Mouse (Mus musculus): ENCODE measurements around the gene Eml4.

Eml4 gene

DNA sequence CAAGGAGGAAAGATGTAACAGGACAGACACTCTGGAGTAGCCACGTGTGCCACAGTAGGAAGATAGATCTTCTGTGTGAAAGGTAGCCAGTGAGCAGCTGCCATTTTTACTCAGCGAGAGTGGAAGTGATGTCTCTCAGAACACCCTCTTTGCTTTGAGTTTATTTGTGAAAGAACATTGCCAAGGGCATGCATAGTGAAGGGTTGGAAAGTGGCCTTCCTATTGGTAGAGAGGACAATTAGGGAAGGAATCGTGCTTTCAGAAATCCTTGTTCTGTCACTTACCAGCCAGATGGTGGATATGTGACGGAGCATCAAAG lies 27.7 kb downstream of the Eml4 start:
- in situ Hi-C loops (cut with MboI; ENCODE audit: low sequenced_read_pairs), result no loop called here

DNA sequence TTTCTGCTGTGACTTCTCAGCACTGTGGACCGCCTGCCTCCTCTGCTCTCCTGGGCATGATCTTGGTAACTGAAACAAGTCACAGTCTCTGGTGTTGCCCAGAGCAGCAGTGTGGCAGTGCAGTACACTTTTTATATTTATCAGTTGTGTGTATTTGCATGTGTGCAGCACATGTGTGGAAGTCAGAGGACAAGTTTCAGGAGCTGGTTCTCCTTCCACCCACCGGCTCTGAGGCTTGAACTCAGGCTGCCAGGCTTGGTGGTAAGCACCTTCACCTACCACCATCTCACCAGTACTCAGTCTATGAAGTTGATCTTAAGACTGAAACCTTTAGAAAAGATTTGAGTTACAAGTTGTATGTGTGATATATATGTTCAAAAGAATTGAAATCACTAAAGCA lies 28.6 kb downstream of the Eml4 start:
- in situ Hi-C loops (cut with MboI; ENCODE audit: low sequenced_read_pairs), result no loop called here

DNA sequence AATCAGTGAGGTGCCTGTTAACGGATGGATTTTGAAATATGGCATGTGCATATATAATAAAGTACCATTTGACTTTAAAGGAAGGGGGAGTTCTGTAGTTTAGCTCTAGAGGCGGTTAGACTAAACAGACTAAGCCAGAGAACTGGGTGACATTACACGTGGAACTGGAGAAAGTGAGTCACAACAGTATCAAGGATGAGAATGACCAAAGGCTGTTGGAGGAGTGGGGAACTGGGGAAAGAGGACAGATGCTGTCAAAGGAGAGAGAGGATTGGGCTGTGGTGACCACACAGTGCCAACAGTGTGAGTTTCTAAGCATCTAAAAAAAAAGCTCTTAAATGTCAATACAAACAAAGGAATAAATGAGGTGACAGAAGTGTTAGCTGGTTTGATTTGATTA lies 29.1 kb downstream of the Eml4 start:
- in situ Hi-C loops (cut with MboI; ENCODE audit: low sequenced_read_pairs), result no loop called here

DNA sequence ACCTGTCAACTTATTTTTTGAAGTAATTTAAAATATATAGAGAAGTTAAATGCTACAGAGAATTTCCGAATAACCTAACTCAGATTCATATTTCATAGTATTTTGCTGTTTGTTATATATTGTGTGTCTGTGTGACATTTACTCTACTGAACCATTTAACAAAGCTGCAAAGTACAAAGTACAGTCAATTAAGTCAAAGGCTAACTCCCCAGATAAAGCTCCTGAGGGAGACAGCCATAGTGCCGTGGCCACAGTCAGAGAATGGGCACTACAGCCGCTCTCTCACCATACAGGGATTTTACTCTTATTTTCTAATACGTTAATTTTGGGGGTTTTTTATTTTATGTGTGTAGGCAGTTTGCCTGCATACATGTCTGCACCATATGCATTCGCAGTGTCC lies 32.0 kb downstream of the Eml4 start:
- in situ Hi-C loops (cut with MboI; ENCODE audit: low sequenced_read_pairs), result no loop called here

DNA sequence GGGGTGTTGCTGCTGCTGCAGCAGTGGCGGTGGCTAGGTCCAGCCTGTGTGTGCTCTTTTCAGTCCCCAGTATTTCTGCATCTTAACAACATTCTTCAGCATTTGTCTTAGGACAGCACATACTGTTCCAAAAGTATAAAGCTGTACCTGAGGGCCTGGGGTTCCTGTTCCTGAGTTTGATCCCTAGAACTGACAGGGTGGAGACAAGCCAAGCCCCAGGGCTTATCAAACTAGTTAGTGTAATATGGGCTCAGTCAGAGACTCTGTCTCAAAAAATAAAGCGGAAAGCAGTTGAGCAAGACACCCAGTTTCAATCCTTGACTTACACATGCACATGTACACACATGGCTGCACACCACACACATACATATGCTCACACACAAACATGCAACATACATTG lies 34.2 kb downstream of the Eml4 start:
- in situ Hi-C loops (cut with MboI; ENCODE audit: low sequenced_read_pairs), result no loop called here

DNA sequence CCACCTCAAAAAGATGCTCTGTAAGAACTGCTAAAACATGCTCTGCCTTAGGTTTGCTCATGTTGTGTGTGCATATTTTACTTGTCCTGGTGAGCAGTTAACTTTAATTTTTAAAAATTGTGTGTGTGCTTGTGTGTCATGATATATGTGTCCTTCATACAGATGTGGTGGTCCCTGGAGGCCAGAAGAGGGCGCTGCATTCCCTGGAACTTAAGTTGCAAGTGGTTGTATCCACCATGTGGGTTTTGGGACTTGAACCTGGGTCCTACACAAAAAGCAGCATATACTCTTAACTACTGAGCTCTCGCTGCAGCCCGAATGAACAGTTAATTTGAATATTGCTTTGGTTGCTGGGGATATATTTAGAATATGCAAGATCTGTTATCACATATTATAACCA lies 36.4 kb downstream of the Eml4 start:
- in situ Hi-C loops (cut with MboI; ENCODE audit: low sequenced_read_pairs), result no loop called here

DNA sequence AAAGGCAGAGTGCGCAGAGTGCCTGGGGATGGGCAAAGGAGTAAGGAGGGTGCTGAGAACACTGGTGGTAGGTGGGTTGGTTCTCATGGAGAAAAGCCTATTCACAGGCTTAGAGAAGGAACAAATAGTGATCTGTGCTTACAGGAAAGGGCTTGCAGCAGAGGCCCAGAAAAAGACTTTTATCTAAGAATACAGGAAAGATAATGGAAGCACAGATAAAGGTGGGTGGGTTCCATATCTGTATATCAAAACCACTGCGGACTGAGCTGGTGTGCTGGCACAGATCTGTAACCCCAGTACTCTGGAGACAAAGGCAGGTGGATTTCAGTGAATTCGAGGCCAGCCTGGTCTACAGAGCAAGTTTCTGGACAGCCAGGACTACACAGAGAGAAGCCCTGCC lies 43.3 kb downstream of the Eml4 start:
- in situ Hi-C loops (cut with MboI; ENCODE audit: low sequenced_read_pairs), result no loop called here

DNA sequence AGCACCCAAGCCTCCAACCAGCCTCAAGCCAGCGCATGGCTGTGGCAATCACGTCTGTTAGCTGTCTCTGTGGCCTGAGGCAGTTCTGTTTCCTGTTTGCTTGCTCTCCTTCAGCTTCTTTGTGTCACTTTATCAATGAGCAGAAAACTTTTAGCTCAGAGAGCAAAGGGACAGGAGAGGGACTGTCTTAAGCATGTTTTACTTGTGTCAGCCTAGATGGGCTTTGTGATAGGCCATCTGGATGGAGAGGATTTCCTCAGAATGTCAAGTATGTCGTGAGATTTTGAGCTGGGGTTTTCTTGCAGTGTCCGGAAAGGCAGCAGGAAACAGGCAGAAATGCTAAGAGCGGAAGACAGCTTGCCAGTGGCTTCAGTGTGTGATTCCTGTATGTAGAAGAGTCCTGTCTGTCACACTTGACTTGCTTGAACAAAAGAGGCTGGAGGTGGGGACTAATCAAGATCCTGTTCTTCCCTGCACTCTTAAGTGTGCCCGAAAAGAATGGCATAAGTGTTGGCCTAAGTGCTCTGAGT lies 46.9 kb downstream of the Eml4 start:
- in situ Hi-C loops (cut with MboI; ENCODE audit: low sequenced_read_pairs), result no loop called here

DNA sequence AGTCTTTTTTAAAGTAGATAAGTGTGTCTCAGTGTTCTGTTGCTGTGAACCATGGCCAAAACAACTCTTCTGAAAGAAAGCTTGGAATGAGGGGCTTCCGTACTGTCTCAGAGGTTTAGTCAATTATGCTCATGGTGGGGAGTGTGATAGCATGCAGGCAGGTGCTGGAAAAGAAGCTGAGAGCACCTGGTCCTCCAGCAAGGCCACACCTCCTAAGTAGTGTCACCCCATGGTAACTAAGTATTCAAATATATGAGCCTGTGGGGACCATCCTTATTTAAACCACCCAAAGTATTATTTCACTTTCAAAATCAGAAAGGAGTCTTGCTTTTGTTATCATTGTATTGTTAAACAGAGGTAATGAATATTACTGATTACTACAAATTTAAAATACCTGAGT lies 48.0 kb downstream of the Eml4 start:
- in situ Hi-C loops (cut with MboI; ENCODE audit: low sequenced_read_pairs), result no loop called here

DNA sequence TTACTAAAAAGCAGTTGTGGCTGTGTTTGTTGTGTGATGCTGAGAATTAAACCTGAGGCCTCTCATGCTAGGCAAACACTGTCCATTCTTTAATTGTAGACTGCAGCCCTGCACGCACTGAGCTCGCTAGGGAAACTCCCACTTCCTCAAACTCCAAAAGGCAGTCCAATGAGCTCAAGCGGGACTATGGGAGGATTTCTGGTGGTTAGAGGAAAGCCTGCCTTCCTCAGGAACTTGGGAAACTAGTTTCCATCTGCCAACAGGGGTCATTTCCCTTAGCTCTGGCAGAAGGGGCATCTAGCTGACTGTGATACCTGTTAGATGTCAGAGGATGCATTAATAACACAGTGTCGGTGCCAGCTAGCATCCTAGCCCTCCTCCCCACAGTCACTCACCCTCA lies 79.9 kb downstream of the Eml4 start:
- in situ Hi-C loops (cut with MboI; ENCODE audit: low sequenced_read_pairs), result no loop called here

DNA sequence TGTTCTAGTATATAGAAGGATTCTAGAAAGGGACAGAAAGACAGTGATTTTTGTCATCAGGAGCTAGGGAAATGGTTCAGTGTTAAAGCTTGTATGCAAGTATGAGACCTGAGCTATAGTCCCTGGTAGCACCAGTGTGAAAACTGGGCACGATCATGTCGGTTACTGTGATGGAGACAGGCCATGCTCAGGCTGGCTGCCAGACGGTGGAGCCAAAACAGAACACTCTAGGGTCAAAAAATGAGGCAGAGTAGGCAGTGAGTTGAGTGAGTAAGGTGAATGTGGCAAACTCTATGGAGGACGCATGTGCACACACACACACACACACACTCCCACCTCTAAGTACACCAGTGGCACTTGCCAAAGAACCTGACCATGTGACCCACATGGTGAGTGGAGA lies 92.7 kb downstream of the Eml4 start:
- in situ Hi-C loops (cut with MboI; ENCODE audit: low sequenced_read_pairs), result no loop called here

DNA sequence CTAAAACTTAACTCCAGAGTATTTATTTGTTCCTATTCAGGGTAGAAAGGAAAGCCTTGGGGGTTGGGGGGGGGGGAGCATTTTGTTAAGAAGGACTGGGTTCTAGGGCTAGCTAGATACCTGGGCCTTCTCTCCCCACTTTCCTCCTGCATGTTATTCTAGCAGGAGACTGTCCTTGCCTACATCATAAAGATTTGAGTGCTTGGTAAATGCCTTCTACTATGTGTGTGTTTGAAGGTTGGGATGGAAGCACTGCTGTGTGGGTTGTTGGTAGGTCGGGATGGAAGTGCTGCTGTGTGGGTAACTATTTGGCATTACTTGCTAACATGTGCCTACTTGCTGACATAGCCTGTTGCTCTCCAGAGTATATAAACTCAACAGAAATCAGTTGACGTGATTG lies 98.9 kb downstream of the Eml4 start:
- in situ Hi-C loops (cut with MboI; ENCODE audit: low sequenced_read_pairs), result no loop called here

DNA sequence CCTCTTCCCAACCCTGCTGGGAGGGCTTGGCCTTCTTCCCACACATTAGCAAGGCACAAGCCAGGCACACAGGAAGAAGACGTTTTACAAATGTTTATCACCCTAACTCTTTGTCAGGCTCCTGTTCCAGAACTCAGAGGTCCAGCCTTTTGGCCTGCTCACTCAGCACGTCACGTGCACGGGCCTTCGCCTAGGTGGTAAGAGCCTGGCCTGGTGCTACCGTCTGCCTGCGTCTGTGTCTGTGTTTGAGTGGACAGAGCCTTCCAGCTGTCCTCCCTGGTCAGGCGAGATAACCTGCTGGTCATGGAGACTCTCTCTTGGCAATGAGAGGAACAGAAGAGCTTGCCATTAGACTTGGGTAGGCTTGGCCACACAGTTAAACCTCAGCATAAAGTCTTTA lies 100.6 kb downstream of the Eml4 start:
- in situ Hi-C loops (cut with MboI; ENCODE audit: low sequenced_read_pairs), result no loop called here

DNA sequence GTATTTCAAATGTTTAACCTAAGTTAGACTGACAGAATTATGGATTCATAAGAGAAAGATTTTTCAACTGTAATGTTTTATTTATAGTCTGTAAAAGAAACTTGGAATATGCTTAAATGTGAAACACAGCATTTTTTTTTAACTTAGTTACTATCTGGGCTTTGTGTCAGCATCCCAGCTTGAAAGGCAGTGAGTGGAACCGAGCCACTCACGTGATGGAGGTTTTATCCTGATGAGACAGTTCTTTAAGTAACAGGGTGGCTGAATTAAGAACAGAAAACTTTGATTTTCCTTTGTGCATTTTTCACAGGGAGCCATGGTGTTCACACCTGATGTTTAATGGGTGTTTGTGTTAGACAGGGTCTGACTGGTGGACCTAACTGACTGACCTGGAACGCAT lies 101.1 kb downstream of the Eml4 start:
- in situ Hi-C loops (cut with MboI; ENCODE audit: low sequenced_read_pairs), result no loop called here

DNA sequence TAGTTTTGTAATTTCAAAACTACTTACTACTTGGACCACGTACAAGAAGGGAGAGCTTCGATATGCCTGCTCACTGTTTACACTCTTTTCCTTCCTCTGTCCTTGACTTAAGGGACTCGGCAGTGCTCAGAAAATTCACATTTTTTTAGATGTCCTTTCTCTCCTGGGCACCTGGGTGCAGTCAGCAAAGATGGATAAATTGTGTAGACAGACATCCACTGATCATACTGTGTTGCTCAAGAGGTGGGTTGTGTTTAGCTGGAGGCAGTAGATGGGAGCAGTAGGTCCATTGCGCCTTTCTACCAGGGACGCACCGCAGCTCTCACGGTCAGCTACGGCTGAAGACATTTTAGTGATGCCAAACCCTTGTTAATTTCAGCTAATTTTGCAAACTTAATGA lies 101.7 kb downstream of the Eml4 start:
- in situ Hi-C loops (cut with MboI; ENCODE audit: low sequenced_read_pairs), result no loop called here

DNA sequence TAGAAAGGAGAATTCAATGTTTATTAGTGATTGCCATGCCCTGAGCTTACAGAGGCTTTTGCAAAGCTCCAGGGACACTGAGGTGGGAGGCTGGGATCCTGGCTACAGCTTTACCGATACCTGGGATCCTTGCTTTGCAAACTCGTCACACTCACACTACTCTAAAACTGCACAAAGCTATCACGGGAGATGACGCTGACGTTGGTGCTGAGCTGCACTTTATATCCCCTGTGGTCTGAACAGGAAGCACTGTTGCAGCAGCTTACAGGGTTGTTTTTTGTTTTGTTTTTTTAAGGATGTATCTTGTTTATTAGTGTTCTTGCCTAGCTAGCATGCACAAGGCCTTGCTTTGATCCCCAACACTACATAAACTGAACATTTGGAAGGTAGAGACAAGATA lies 102.9 kb downstream of the Eml4 start:
- in situ Hi-C loops (cut with MboI; ENCODE audit: low sequenced_read_pairs), result no loop called here

DNA sequence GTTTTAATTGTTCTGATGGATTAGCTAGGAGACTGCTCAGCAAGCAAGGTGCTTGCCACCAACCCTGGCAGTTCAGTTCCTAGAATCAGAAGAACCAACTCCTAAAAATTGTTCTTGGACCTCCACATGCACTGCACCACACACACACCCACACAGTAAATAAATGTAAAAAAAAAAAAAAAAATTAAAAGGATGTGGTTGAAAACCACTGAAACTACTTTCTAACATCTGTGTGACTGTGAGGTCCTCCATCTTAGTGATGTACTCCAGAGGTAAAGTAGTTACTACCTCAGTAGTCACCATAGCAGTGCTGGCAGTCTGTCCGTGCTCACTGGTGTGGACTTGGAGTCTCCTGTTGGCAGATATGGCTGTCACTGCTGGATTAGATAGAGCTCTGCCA lies 106.5 kb downstream of the Eml4 start:
- in situ Hi-C loops (cut with MboI; ENCODE audit: low sequenced_read_pairs), result no loop called here

DNA sequence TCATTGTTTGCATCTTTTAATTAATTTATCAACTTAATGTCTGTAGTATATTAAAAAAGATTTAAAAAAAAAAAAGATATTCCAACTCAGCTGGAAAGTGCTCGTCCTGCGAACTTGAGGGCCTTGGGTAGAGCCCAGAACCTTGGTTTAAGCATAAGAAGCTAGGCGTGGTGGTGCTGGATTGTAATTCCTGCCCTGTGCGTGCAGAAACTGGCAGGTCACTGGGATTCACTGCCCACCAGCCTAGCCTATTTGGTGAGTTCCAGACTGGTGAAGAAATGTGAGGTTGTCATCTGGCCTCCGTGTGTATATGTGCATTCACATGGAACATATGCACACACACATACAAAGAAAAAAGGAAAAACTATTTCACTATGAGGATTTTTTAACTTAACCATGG lies 115.2 kb downstream of the Eml4 start:
- in situ Hi-C loops (cut with MboI; ENCODE audit: low sequenced_read_pairs), result no loop called here

DNA sequence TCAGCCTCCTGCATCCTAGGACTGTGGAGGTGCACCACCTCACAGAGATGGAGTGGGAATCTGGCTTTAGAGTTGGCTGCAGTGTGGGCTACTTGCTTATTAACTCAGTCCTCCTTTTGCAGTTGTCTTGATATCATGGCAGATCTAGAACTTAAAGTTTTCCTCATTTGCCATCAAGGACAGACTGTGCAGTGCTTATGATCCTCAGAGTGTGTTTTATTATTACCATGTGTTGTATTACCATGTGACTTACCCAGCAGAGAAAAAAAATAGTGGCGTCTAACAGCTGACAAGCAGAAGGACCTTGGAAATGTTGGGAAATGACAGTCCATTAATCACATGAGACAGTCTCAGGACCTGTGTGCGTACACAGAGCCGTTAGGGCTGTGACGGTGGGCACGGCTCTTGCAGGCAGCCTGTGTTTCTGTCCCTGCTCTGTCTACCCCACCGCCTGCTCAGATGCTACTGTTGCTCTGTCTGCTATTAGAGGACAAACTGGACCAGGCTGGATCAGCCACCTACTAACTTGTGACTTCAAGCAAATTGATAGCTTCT lies 116.0 kb downstream of the Eml4 start:
- in situ Hi-C loops (cut with MboI; ENCODE audit: low sequenced_read_pairs), result no loop called here

DNA sequence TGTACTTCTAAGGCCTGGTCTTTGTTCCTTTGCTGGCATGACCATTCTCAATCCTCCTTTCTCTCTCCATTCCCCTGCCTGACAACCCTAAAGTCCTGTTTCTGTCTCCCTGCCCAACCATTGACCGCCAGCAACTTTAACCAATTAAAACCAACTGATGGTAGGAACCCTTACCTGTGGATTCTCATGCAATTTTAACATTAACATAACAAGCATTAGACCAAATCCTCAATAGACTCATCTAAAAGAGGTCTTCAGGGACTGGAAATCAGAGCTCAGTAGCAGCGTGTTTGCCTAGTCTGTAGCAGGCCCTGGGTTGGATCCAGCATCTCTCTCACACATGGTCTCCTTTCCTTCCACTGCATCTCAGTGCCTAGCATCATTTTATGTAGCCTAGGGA lies 118.9 kb downstream of the Eml4 start:
- in situ Hi-C loops (cut with MboI; ENCODE audit: low sequenced_read_pairs), result no loop called here

DNA sequence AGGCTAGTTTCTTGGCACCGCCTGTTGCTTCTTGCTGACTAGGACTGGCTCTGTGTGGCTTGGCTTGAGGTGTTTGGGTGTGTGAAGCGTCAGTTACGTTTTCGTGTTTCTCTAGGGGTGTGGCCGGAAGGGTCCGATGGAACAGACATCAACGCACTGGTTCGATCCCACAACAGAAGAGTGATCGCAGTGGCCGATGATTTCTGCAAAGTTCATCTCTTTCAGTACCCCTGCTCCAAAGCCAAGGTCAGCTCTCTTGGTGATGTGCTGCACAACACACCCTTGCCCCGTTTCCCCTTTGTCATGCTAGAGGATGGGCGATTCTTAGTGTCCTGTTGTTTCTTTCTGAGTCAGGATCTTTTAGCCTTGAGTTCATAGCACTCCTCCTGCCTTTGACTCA lies 126.4 kb downstream of the Eml4 start:
- in situ Hi-C loops (cut with MboI; ENCODE audit: low sequenced_read_pairs), result no loop called here

DNA sequence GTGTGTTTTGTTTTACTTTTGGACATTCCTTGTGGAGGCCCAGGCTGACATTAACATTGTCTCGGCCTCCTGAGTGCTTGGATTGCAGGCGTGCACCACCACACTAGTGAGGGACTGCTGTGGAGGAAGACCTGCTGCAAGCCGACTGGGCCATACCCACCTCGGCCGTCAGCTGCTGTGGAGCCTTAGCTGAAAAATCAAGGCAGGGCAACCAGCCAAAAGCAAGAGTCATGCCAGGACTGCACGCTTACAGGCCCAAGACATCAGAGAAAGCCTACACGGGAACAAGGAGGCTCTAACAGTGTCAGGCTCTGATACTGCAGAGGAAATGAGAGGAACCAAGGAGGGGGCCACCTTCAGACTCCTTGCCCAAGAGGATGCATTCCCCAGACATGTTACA lies 130.8 kb downstream of the Eml4 start:
- in situ Hi-C loops (cut with MboI; ENCODE audit: low sequenced_read_pairs), result no loop called here

DNA sequence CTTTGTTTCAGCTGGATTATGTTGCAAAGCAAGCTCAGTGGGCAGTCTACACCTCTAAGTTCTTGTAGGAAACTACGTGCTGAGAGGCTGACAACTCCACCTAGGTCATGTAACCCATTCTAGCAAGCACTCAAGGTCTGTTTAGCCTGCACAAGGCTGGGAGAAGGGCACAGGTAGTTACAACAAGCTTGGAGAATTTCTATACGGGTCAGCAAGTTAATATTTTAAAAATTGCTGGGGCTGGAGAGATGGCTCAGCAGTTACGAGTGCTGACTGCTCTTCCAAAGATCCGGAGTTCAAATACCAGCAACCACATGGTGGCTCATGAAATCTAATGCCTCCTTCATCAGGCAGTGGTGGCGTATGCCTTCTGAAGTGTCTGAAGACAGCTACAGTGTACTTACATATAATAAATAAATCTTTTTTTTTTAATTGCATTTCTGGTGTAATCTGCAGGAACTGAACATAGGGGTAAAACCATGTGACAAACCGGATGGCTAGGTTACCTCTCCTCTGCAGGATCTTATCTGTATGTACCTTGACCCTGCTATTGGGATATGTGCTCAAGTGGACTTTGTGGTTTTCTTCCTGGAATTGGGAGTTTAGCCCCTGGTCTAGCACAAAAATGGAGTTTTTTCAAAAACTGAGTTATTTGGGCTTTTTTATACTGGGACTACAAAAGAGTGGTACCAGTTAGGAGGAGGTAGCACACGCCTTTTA lies 132.2 kb downstream of the Eml4 start:
- in situ Hi-C loops (cut with MboI; ENCODE audit: low sequenced_read_pairs), result no loop called here
